Mouse (Mus musculus): ENCODE measurements around the gene Kank2. TPM values are rescaled to one million over a fixed set of nuclear protein-coding genes. Genes with fewer than 3 reads are reported as not detected.

The Kank2 gene
- polyA plus RNA-seq, 1 experiment from 2014 or later, result 5.9 TPM

DNA sequence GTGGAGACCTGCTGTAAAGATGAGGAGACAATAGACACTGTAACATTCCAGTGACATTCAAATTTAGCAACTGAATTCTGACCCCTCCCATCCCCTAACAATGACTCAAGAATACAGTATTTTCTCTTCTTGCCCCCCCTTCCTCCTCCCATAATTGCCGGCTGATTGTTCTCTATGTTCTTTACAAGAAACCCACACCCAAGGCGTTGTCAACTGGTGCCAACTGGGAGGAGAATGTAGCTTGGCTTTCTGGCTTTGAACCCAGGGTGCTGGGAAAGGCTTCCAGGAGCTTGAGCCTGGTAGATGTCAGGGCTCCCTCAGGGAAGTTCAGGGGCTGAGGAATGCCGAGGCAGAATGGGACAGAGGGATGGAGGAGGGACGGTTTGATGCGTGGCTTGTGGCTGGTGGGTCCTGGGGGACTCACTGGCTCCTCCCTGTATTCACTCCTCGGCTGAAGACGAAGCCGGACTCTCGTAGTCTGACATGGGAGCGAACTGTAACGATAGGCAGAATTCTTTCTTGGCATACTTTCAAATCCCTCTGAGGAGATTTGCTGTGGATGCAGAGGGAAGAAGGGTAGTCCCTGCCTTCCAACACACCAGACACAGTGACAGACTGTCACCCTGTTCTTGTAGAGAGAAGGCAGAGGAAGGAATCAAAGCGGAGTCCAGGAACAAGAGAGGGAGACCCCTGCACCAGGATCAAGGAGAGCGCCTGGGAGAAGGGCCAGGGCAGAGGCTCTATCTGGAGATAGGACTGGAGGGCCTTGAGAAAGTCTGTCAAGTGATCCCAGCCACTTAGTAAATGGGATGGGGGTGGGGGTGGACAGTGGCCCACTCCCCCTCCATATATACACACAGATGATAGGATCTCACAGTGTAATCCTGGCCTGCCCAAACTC lies 29.8 kb downstream of the Kank2 start:
- H3K4me3 ChIP-seq (ENCODE audit: low read depth, low read length), result no peak overlapping the region
- no peaks in the 10 kb centered on the region for H3K4me1 ChIP-seq (replicated peaks; ENCODE audit: control insufficient read depth, insufficient read depth, low read length)
- ATAC-seq (replicated peaks; ENCODE audit: low FRiP score), result no peak
- no peaks in the 10 kb centered on the region for H3K9me3 ChIP-seq (ENCODE audit: control insufficient read depth, low read length)
- no peak overlapping the region for H3K9ac ChIP-seq (ENCODE audit: low read length)
- 0 out of 2 replicates have a peak overlapping the region, but pooled peaks have one; percentile 0 for H3K27ac ChIP-seq (ENCODE audit: low read depth, low read length)
- no peaks in the 10 kb centered on the region for H3K36me3 ChIP-seq (ENCODE audit: control insufficient read depth, insufficient read depth, low read length)
- WGBS, result 76% methylated on average over 13 of the region's 13 CpGs
- H3K27me3 ChIP-seq (ENCODE audit: control insufficient read depth, insufficient read depth, low read length), result no peaks in the 10 kb centered on the region
- H3K4me2 ChIP-seq (ENCODE audit: low read depth, low read length, severe bottlenecking), result no peak overlapping the region
- no peak for DNase-seq (ENCODE audit: low spot score)

DNA sequence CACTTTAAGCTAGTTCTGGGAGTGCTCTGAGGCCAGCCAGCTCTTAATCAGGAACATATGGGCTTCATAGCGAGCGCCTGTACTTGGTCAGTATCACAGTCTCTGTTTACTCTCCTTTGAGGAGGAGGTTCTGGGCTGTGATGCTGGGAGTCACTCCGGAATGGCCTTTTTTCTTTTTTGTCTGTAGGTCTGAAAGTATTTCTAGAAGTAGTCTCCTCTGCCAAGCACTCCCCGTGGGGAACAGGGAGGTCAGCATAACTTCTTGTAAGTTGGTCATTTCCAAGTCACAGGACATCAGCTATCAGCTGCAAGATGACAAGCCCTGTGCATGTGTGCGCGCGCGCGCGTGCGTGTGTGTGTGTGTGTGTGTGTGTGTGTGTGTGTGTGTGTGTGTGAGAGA lies 30.6 kb downstream of the Kank2 start:
- 83% methylated on average over 11 of the region's 11 CpGs for WGBS
- ATAC-seq (replicated peaks; ENCODE audit: low FRiP score), result no peak
- DNase-seq (ENCODE audit: low spot score), result no peak
- H3K4me2 ChIP-seq (ENCODE audit: low read depth, low read length, severe bottlenecking), result no peak overlapping the region
- no peak overlapping the region for H3K27ac ChIP-seq (ENCODE audit: low read depth, low read length)
- H3K4me1 ChIP-seq (replicated peaks; ENCODE audit: control insufficient read depth, insufficient read depth, low read length), result no peaks in the 10 kb centered on the region
- no peak overlapping the region for H3K9ac ChIP-seq (ENCODE audit: low read length)
- H3K4me3 ChIP-seq (ENCODE audit: low read depth, low read length), result no peak overlapping the region
- no peaks in the 10 kb centered on the region for H3K9me3 ChIP-seq (ENCODE audit: control insufficient read depth, low read length)
- H3K36me3 ChIP-seq (ENCODE audit: control insufficient read depth, insufficient read depth, low read length), result no peaks in the 10 kb centered on the region
- H3K27me3 ChIP-seq (ENCODE audit: control insufficient read depth, insufficient read depth, low read length), result no peaks in the 10 kb centered on the region

GRCm38 (mm10) chr9:21764084-21764999 lies 34.2 kb downstream of the Kank2 start:
- no peaks in the 10 kb centered on the region for H3K9me3 ChIP-seq (ENCODE audit: control insufficient read depth, low read length)
- no peaks in the 10 kb centered on the region for H3K27me3 ChIP-seq (ENCODE audit: control insufficient read depth, insufficient read depth, low read length)
- no peak overlapping the region for H3K4me3 ChIP-seq (ENCODE audit: low read depth, low read length)
- no peak overlapping the region for H3K4me2 ChIP-seq (ENCODE audit: low read depth, low read length, severe bottlenecking)
- no peak overlapping the region for H3K9ac ChIP-seq (ENCODE audit: low read length)
- DNase-seq (ENCODE audit: low spot score) (no peak), ATAC-seq (replicated peaks; ENCODE audit: low FRiP score) (no peak)
- 94% methylated on average over 6 of the region's 6 CpGs for WGBS
- H3K36me3 ChIP-seq (ENCODE audit: control insufficient read depth, insufficient read depth, low read length), result no peaks in the 10 kb centered on the region
- H3K4me1 ChIP-seq (replicated peaks; ENCODE audit: control insufficient read depth, insufficient read depth, low read length), result no peaks in the 10 kb centered on the region; the same call in 1 of the 2 replicates
- H3K27ac ChIP-seq (ENCODE audit: low read depth, low read length), result no peak overlapping the region

DNA sequence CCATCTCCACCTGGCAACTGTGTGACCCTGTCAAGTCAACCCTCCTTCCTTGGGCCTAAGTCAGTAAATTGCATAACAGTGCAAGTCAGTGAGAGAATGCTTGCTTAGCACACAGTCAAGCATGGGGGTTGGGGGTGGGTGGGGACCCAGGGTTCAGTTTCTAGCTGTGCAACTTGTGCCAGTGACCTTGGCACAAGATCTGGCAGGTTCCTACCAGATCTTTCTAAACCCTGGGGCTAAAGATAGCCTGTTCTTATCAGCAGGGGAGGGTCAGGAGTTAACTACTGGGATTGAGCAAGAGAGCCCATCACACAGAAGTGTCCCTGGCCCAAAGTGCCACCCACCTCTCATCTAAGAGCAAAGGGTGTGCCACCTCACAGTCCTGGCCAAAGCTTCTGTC lies 36.4 kb downstream of the Kank2 start:
- no peak overlapping the region for H3K27ac ChIP-seq (ENCODE audit: low read depth, low read length)
- no peaks in the 10 kb centered on the region for H3K27me3 ChIP-seq (ENCODE audit: control insufficient read depth, insufficient read depth, low read length)
- H3K4me1 ChIP-seq (replicated peaks; ENCODE audit: control insufficient read depth, insufficient read depth, low read length), result peaks cover 5% of the 10 kb centered on the region; the same call in 1 of the 2 replicates
- DNase-seq (ENCODE audit: low spot score) (no peak), ATAC-seq (replicated peaks; ENCODE audit: low FRiP score) (no peak)
- no peak overlapping the region for H3K9ac ChIP-seq (ENCODE audit: low read length)
- H3K36me3 ChIP-seq (ENCODE audit: control insufficient read depth, insufficient read depth, low read length), result no peaks in the 10 kb centered on the region
- H3K9me3 ChIP-seq (ENCODE audit: control insufficient read depth, low read length), result no peaks in the 10 kb centered on the region
- no peak overlapping the region for H3K4me3 ChIP-seq (ENCODE audit: low read depth, low read length)
- H3K4me2 ChIP-seq (ENCODE audit: low read depth, low read length, severe bottlenecking), result no peak overlapping the region

DNA sequence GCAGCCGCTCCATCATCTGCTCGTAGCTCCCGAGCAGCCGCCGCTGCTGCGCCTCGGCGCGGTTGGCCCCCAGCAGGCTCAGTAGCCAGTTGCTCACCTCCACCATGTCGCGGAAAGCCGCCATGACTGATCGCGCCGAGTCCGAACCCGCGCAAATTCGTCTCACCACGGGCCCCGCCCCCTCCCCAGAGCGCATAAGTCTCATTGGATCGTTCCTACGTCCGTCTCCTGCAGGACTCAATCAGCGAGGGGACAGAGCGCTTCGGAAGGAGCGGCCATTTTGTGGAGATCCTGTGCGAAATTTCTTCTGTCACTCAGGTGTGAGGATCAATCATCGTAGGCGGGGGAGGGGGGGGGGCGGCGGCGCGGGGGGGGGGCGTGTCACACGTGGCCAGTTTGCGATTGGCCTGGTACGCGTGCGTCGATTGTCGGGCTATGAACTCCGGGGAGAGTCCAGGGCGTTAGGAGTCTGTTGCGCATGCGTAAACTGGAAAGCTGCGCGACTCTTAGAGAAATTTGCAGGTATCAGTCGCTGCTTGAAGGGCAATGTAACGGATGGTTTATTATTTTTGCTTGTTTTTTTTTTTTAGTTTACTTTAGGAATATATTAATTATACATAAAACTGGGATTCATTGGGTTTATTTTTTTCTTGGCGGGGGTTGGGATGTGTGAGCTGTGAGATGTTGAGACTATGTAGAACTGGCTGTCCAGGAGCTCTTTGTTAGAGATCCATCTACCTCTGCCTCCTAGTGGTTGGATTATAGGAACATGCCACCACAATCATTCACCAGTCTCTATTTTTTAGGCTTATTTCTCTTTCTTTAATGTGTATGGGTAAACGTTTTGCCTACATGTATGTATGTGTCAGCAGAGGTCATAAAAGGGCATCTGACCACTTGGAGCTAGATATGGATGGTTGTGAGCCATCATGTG lies 38.1 kb downstream of the Kank2 start, which contains the start of gene Spc24:
Gene Spc24, minus strand, starts transcription at position 149 of the 934 bp plus-strand sequence.
- peak; percentile 97 for DNase-seq (ENCODE audit: low spot score)
- peak within 1 kb of the TSS; percentile 91 for H3K9ac ChIP-seq (ENCODE audit: low read length)
- H3K4me2 ChIP-seq (ENCODE audit: low read depth, low read length, severe bottlenecking), result peak within 1 kb of the TSS; percentile 71
- peak within 1 kb of the TSS; percentile 81 for H3K4me3 ChIP-seq (ENCODE audit: low read depth, low read length)
- H3K4me1 ChIP-seq (replicated peaks; ENCODE audit: control insufficient read depth, insufficient read depth, low read length), result peaks cover 5% of the 10 kb centered on the region; the same call in 1 of the 2 replicates
- H3K9me3 ChIP-seq (ENCODE audit: control insufficient read depth, low read length), result no peaks in the 10 kb centered on the region
- peak; percentile 96 for ATAC-seq (replicated peaks; ENCODE audit: low FRiP score)
- WGBS, result 1% methylated on average over 50 of the region's 54 CpGs
- peak within 1 kb of the TSS; percentile 66; the same call in 1 of the 2 replicates for H3K27ac ChIP-seq (ENCODE audit: low read depth, low read length)
- H3K36me3 ChIP-seq (ENCODE audit: control insufficient read depth, insufficient read depth, low read length), result no peaks in the 10 kb centered on the region
- H3K27me3 ChIP-seq (ENCODE audit: control insufficient read depth, insufficient read depth, low read length), result no peaks in the 10 kb centered on the region

- no peak for DNase-seq (ENCODE audit: low spot score)
Observed at GRCm38 (mm10) chr9:21759718-21760117, 38.8 kb downstream of the Kank2 start.

GRCm38 (mm10) chr9:21758576-21759529 lies 39.7 kb downstream of the Kank2 start:
- 66% methylated on average over 14 of the region's 14 CpGs for WGBS
- Histone ChIP-seq H3K27ac (ENCODE audit: low read depth, low read length) (no peak overlapping the region), H3K4me1 (replicated peaks; ENCODE audit: control insufficient read depth, insufficient read depth, low read length) (peaks cover 5% of the 10 kb centered on the region; the same call in 1 of the 2 replicates), H3K36me3 (ENCODE audit: control insufficient read depth, insufficient read depth, low read length) (peaks cover 2% of the 10 kb centered on the region; the same call in 1 of the 2 replicates), H3K9ac (ENCODE audit: low read length) (peak overlapping the region; percentile 91; the same call in 1 of the 2 replicates), H3K9me3 (ENCODE audit: control insufficient read depth, low read length) (no peaks in the 10 kb centered on the region), H3K27me3 (ENCODE audit: control insufficient read depth, insufficient read depth, low read length) (no peaks in the 10 kb centered on the region), H3K4me2 (ENCODE audit: low read depth, low read length, severe bottlenecking) (peak overlapping the region; percentile 71), H3K4me3 (ENCODE audit: low read depth, low read length) (peak overlapping the region; percentile 81)
- DNase-seq (ENCODE audit: low spot score) (no peak), ATAC-seq (replicated peaks; ENCODE audit: low FRiP score) (no peak)

More at GRCm38 (mm10) chr9:21759718-21760117, 38.8 kb downstream of the Kank2 start:
- Histone ChIP-seq H3K27ac (ENCODE audit: low read depth, low read length) (peak overlapping the region; percentile 66; the same call in 1 of the 2 replicates), H3K36me3 (ENCODE audit: control insufficient read depth, insufficient read depth, low read length) (no peaks in the 10 kb centered on the region), H3K4me2 (ENCODE audit: low read depth, low read length, severe bottlenecking) (peak overlapping the region; percentile 71), H3K9me3 (ENCODE audit: control insufficient read depth, low read length) (no peaks in the 10 kb centered on the region), H3K9ac (ENCODE audit: low read length) (peak overlapping the region; percentile 91), H3K27me3 (ENCODE audit: control insufficient read depth, insufficient read depth, low read length) (no peaks in the 10 kb centered on the region), H3K4me1 (replicated peaks; ENCODE audit: control insufficient read depth, insufficient read depth, low read length) (peaks cover 5% of the 10 kb centered on the region; the same call in 1 of the 2 replicates), H3K4me3 (ENCODE audit: low read depth, low read length) (peak overlapping the region; percentile 81)
- ATAC-seq (replicated peaks; ENCODE audit: low FRiP score), result no peak
- under 1% methylated on average over 20 of the region's 20 CpGs for WGBS

All from forebrain, embryonic 11.5 days (tissue).